Mouse (Mus musculus) retina, postnatal 1 day (tissue): ENCODE data around the gene Grap.
A peak's percentile ranks its signal among the peaks of the same experiment; 100 is the strongest.
"Not testable (repeated sequence)": the region's sequence is repeated elsewhere in the genome, so short reads cannot be mapped to it uniquely, and the experiment has no call there.

Experiments used
- DNase-seq: peaks from one replicate; pipeline ENCODE4 v3.0.0-alpha.2; 2012

The Grap gene

DNA sequence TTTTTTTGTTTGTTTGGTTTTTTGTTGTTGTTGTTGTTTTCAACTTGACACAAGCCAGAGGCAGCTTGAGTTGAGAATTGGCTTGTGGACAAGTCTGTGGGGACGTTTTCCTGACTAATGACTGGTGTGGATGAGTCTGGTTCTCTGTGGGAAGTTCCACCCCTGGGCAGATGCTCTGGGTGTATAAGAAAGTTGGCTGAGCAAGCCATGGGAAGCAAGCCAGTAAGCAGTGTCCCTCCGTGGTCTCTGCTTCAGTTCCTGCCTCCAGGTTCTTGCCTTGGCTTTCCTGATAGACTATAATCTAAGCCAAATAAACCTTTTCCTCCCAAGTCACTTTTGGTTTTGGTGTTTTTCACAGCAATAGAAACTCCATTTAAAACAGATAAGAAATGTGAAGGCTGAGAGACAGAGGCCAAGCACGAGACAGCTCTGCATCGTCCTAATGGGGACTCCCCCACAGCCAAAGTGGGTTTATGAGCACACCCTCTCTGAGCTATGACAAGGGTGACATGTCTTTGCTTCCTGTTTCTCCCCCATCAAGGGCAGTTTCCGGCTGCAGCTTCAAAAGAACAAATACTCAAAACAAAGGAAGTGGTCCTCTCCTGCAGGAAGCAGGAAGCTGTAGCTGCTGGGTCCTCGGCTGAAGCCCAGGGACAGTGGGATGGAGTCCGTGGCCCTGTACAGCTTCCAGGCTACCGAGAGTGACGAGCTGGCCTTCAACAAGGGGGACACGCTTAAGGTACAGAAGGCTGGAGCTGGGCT, at the start of gene Grap:
Gene Grap, plus strand, starts transcription at position 580 of the 762 bp plus-strand sequence.
- DNase-seq = no peak

GRCm38 (mm10) chr11:61608072-61608471, 45.0 kb upstream of the Grap start:
- DNase-seq = no peak

GRCm38 (mm10) chr11:61611197-61611596, 41.9 kb upstream of the Grap start:
- DNase-seq = no peak

DNA sequence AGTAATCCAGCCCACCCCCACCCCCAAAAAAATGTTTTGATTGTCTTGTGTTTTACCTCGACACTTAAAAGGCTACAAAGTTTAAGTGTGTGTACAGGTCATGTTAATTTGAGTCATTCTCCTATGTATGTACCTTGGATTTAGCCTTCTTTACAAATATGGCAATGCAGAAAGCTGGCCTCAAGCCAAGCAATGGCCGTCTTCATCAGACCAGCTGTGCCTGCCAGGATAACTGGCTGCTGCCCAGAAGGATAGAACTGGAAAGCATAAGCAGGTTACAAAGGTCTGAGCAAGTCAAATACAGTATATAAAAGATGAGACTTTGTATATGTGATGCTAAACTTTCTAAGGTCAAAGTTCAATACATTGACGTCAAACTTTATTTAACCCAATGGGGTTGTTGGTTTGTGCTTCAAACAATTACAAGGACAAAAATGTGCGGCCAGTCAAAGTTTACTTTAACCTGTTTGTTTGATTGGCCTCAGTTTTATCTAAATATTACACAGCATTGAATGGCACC, 40.9 kb upstream of the Grap start:
- DNase-seq = no peak

DNA sequence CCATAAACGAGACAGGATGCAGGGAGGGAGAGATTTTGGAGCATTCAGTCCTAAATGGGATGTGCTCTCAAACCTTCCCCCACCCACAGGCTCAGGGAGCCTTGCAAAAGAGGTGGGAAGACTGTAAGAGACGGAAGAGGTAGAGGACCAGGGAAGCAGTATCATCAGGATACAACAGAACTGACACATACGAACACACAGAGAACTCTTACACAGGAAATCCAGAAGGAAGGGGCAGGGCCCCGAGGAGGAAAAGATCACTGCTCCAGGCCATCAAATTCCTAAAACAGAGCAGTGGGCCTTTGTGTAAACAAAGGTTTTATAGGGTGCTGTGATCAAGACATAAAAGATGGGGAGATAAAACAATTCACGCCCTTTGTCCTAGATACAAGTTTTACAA, 38.7 kb upstream of the Grap start:
- DNase-seq = no peak

GRCm38 (mm10) chr11:61615686-61616522, 37.2 kb upstream of the Grap start:
- DNase-seq = peak; percentile 33

GRCm38 (mm10) chr11:61616523-61617292, 36.4 kb upstream of the Grap start:
- no peak for DNase-seq

DNA sequence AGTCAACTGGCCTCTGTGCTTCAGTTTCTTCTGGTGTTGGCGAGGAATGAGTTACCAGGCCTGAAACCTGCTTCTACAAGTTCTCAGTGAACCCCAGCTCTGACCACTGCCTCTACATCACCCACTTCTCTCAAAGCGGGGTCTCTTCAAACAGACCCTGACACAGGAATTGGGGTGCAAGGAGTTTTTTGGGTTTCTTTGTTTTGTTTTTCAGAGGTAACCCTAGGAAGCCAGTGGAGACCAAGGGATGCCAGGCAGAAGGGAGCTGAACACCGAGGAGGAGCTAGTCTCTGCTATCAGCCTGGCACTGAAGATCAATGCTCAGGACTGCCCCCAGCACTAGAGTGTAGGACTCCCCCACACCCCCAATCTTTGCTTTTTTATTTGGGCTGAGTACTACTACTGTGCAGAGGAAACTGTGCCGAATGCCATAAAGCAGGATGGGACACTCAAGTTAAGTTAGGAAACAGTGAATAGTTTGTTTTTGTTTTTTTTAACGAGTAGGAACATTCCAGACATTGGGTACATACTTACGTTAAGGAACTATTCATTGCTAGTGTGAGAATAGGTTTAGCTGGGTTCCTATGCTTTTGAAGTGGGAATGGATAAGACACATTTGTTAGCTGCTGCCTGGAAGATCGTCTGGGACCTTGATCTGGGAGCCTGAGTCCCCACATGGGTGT, 35.6 kb upstream of the Grap start:
- no peak for DNase-seq

DNA sequence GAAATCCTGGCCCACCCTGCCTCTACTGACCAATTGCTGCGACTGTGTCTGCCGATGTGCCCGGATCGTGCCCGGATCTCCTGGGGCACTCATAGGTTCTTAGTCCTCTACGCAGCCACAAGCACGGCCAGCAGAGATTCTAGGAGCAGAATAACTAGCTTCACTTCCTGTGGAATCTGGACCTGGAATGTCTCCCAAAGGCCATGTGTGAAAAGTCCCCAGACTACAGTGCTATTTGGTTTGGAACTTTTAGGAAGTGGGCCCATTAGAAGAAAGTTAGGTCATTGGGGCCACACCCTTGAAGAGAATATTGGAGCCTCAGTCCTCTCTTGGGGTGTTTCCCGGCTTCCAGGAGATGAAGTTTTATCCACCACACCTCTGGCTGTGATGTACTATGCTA, 34.9 kb upstream of the Grap start:
- DNase-seq = no peak

DNA sequence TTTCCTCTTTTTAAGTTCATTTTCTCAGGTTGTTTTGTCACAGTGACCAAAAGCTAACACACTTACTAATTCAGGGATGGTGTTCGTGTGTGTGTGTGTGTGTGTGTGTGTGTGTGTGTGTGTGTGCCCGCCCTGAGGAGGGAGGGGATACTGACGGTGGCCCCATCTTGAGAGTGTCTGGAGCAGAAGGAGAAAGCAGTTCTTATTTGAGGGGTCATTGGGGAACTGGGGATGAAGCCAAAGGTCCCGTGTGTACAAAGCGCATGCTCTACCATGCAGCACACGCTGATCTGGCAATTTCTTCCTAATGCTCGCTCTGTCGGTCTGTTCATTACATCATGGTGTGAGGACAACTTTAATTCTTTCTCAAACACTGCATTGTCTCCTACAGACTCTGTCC, 34.5 kb upstream of the Grap start:
- DNase-seq = no peak

- no peak for DNase-seq
Observed at GRCm38 (mm10) chr11:61619356-61619755, 33.7 kb upstream of the Grap start.

DNA sequence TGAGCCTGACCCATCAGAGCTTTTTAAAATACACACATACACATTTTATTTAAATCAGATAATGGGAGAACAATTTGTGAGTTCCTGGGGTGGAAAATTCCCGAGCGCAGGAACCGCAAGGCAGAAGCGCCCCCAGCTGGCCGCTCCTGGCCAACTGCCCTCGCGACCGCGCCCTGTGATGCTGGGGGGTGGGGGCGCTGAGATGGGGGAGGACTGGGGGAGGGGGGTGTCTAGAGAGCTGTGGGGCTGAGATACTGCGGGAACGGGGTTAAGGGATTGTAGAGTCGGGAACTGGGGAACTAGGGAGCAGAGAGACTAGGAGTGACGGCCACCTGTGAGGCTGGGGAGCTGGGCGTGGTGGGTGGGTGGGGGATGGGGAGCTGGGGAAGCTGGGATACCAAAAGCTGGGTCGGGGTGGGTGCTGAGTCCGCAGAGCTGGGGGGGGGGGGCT, 33.2 kb upstream of the Grap start:
- DNase-seq = peak; percentile 73

GRCm38 (mm10) chr11:61620254-61620670, 32.8 kb upstream of the Grap start:
- DNase-seq = peak; percentile 79

DNA sequence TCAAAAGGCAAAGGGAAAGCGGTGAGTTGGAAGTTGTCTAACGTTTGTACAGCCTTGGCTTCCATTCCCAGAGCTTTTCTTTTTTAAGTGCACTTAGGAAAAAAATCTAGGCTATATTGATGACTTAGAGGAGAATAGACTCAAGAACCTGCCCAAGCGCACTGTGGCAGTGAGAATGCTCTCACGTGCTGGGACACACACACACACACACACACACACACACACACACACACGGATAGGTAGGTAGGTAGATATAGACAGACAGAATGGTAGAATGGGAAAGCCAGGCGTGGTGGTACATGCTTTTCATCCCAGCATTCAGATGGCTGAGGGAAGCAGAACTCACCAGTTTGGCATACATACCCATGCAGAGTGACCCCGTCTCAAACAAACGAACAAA, 32.3 kb upstream of the Grap start:
- no peak for DNase-seq

GRCm38 (mm10) chr11:61625136-61625535, 27.9 kb upstream of the Grap start:
- no peak for DNase-seq

DNA sequence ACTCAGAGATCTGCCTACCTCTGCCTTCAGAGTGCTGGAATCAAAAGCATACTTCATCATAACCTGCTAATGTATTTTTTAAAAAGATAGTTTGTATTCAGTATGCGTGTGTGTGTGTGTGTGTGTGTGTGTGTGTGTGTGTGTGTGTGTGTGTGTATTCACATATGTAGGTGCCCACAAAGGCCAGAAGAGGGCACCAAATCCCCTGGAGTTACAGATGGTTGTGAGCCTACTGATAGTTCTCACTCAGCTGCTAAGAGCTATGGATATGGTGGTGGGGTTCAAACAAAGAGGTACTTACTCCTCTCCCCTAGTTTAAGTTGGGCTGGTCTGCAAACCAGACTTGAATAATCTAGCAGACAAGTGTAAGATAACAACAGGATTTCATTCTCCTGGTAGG, 26.6 kb upstream of the Grap start:
- no peak for DNase-seq

GRCm38 (mm10) chr11:61629621-61630020, 23.4 kb upstream of the Grap start:
- DNase-seq = no peak

DNA sequence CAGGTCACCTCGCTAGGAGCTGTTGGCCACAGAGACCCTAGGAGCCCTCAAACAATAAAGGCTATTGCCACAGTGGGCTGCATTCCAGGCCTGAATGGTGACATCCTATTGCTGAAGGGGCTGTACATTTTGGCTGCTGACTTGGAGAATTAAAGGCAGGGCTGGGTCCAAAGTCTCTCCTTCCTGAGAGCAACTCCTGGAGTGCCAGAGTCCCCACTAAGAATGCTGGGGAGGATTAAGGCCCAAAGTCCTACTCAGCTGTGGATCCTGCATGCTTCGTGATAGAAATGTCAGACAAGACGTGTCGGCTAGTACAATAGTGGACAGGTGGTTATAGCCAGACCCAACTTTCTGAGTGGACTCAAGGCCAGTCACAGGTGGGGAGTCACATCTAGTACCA, 16.8 kb upstream of the Grap start:
- not testable (repeated sequence) for DNase-seq

GRCm38 (mm10) chr11:61637413-61637812, 15.7 kb upstream of the Grap start:
- no peak for DNase-seq

DNA sequence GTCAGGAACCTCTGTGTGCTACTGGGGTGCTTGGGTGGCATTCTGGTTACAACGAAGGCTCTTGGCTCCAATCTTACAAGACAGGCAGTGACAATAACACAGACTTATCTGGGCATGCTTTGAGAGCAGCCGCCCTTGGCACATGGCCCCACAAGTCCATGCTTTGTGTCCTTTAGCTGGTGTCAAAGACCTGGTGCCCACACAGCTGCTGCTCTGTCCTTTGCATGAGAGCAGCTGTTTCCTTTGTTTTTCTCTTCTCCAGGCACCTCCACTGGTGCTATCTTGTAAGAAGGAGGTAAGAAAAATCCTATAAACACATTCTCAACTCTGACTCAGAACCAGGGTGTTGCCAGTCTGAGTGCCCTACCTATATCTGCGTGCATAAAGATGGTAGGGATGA, 15.2 kb upstream of the Grap start:
- no peak for DNase-seq

DNA sequence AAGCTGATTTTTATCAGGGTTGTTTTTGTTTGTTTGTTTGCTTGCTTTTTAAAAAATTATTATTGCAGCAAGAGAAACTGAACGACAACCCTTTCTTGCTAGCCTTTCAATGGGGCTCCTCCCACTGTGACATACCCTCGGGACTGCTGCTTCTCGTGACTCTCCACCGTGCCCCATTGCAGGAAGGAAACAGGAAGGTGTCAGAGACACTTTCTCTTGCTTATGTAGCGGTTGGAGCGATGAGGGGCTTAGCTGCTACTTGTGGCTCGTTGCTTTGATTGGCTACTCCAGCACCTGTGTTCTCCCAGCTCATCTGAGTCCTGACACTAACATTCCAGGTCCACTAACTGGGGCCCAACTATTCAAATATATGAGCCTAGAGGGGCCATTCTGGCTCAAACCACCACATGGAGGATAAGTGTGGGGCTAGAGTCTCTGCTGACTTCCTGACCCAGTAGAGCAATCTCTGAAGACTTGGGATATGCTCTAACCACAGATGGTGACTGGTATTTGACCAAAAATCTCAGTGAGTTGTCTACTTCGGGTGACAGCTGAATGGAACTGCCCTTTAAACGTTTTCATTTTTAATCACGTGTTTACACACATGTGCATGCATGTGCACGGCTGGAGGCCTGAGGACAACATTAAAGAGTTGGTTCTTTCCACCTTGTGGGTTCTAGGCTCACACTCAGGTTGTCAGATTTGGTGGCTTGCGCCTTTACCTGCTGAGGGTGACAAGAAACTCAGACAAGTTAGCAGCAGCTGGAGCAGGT, 14.1 kb upstream of the Grap start:
- DNase-seq = no peak
